In genomic region chr16:9469394-9469793, GRCm38 (mm10) we compare ENCODE assay signal across 10 mouse cellular contexts.
DNase-seq lines count a peak whose midpoint lies in the region; ATAC-seq lines count a peak whose summit lies in the region.
"Had no signal": no experiment of that assay in that cellular context is flagged by ENCODE, and none has a peak within 500 bp of the region (broad histone marks: within the 10 kb centered on the region; RNA-seq: fewer than 3 reads in every experiment).

No protein-coding gene starts in this region.

- 71% methylated on average over 4 of the region's 4 CpGs for WGBS in hindbrain, embryonic 11.5 days
- 71% methylated on average over 4 of the region's 4 CpGs for WGBS in hindbrain, embryonic 10.5 days
- 63% methylated on average over 4 of the region's 4 CpGs for WGBS in midbrain, embryonic 14.5 days
- 65% methylated on average over 4 of the region's 4 CpGs for WGBS in midbrain, embryonic 15.5 days

- no peaks in the 10 kb centered on the region for H3K9me3 ChIP-seq in hindbrain, embryonic 11.5 days (ENCODE audit: control insufficient read depth, low read length)
- H3K9me3 ChIP-seq in hindbrain, embryonic 10.5 days = no peaks in the 10 kb centered on the region
- no peaks in the 10 kb centered on the region for H3K9me3 ChIP-seq in midbrain, embryonic 14.5 days (ENCODE audit: control insufficient read depth, low read length)
- no peaks in the 10 kb centered on the region for H3K9me3 ChIP-seq in midbrain, embryonic 15.5 days
- H3K9me3 ChIP-seq: limb, embryonic 12.5 days; stomach, embryonic 15.5 days had no signal

- no peak overlapping the region for H3K9ac ChIP-seq in hindbrain, embryonic 11.5 days (ENCODE audit: low read depth, low read length)
- H3K9ac ChIP-seq in midbrain, embryonic 14.5 days (replicated peaks; ENCODE audit: low read length) = no peak overlapping the region
- no peak overlapping the region for H3K9ac ChIP-seq in midbrain, embryonic 15.5 days
- H3K9ac ChIP-seq: limb, embryonic 12.5 days; stomach, embryonic 15.5 days had no signal

- no peak overlapping the region for H3K27ac ChIP-seq in hindbrain, embryonic 11.5 days (ENCODE audit: low read depth, low read length)
- no peak overlapping the region for H3K27ac ChIP-seq in hindbrain, embryonic 10.5 days
- H3K27ac ChIP-seq in midbrain, embryonic 14.5 days (replicated peaks; ENCODE audit: low read depth, low read length) = no peak overlapping the region
- no peak overlapping the region for H3K27ac ChIP-seq in midbrain, embryonic 15.5 days
- H3K27ac ChIP-seq: limb, embryonic 12.5 days; stomach, embryonic 15.5 days had no signal

- H3K27me3 ChIP-seq in hindbrain, embryonic 11.5 days (ENCODE audit: control insufficient read depth, insufficient read depth, low read length) = no peaks in the 10 kb centered on the region
- no peaks in the 10 kb centered on the region for H3K27me3 ChIP-seq in hindbrain, embryonic 10.5 days (ENCODE audit: insufficient read depth, poor library complexity, severe bottlenecking)
- no peaks in the 10 kb centered on the region for H3K27me3 ChIP-seq in midbrain, embryonic 14.5 days (ENCODE audit: control insufficient read depth, insufficient read depth, low read length)
- H3K27me3 ChIP-seq in midbrain, embryonic 15.5 days (replicated peaks) = no peaks in the 10 kb centered on the region
- H3K27me3 ChIP-seq: limb, embryonic 12.5 days; stomach, embryonic 15.5 days had no signal

- DNase-seq in hindbrain, embryonic 11.5 days (ENCODE audit: low spot score) = peak; percentile 10
- DNase-seq in hindbrain, embryonic 10.5 days (ENCODE audit: low spot score) = no peak
- peak; percentile 41 for DNase-seq in midbrain, embryonic 14.5 days
- DNase-seq in cerebellum, adult 18-20 months = peak; percentile 7 to 11
- peak; percentile 6 for DNase-seq in retina, postnatal 1 day
- no peak for DNase-seq in gastrocnemius, postnatal 4 days (ENCODE audit: low spot score in 2 of 2)
- no peak for DNase-seq in spleen, postnatal 36 days (ENCODE audit: low spot score in 2 of 2)

- H3K36me3 ChIP-seq in hindbrain, embryonic 11.5 days (ENCODE audit: control insufficient read depth, insufficient read depth, low read length) = no peaks in the 10 kb centered on the region
- H3K36me3 ChIP-seq in hindbrain, embryonic 10.5 days = no peaks in the 10 kb centered on the region
- no peaks in the 10 kb centered on the region for H3K36me3 ChIP-seq in midbrain, embryonic 14.5 days (ENCODE audit: control insufficient read depth, insufficient read depth, low read length)
- H3K36me3 ChIP-seq in midbrain, embryonic 15.5 days (replicated peaks) = no peaks in the 10 kb centered on the region
- H3K36me3 ChIP-seq: limb, embryonic 12.5 days; stomach, embryonic 15.5 days had no signal

- H3K4me2 ChIP-seq in hindbrain, embryonic 11.5 days (replicated peaks; ENCODE audit: low read depth, low read length) = no peak overlapping the region
- no peak overlapping the region for H3K4me2 ChIP-seq in midbrain, embryonic 14.5 days (ENCODE audit: low read length)
- H3K4me2 ChIP-seq in midbrain, embryonic 15.5 days = no peak overlapping the region
- H3K4me2 ChIP-seq: limb, embryonic 12.5 days; stomach, embryonic 15.5 days had no signal

- ATAC-seq in hindbrain, embryonic 11.5 days (ENCODE audit: low FRiP score) = no peak
- no peak for ATAC-seq in midbrain, embryonic 14.5 days (ENCODE audit: low FRiP score, low TSS enrichment)
- no peak for ATAC-seq in midbrain, embryonic 15.5 days (replicated peaks)

- H3K4me1 ChIP-seq in hindbrain, embryonic 11.5 days (replicated peaks; ENCODE audit: control insufficient read depth, insufficient read depth, low read length) = no peaks in the 10 kb centered on the region
- no peaks in the 10 kb centered on the region for H3K4me1 ChIP-seq in hindbrain, embryonic 10.5 days (replicated peaks)
- H3K4me1 ChIP-seq in midbrain, embryonic 14.5 days (ENCODE audit: control insufficient read depth, insufficient read depth, low read length) = no peaks in the 10 kb centered on the region
- H3K4me1 ChIP-seq in midbrain, embryonic 15.5 days = no peaks in the 10 kb centered on the region
- H3K4me1 ChIP-seq: limb, embryonic 12.5 days; stomach, embryonic 15.5 days had no signal

- no peak overlapping the region for H3K4me3 ChIP-seq in hindbrain, embryonic 11.5 days (ENCODE audit: low read depth, low read length)
- no peak overlapping the region for H3K4me3 ChIP-seq in hindbrain, embryonic 10.5 days
- no peak overlapping the region for H3K4me3 ChIP-seq in midbrain, embryonic 14.5 days (replicated peaks; ENCODE audit: low read depth, low read length)
- H3K4me3 ChIP-seq in midbrain, embryonic 15.5 days = no peak overlapping the region
- H3K4me3 ChIP-seq: limb, embryonic 12.5 days; stomach, embryonic 15.5 days had no signal

Comparison
In these comparisons a context has a peak if more than half of its experiments do, and no peak if none do; other contexts are left out.
1. DNase-seq: peak in hindbrain, embryonic 11.5 days (single experiment), midbrain, embryonic 14.5 days (single experiment), cerebellum, adult 18-20 months (2 of 2) and retina, postnatal 1 day (single experiment); none in hindbrain, embryonic 10.5 days (single experiment), gastrocnemius, postnatal 4 days (0 of 2) and spleen, postnatal 36 days (0 of 2).